Mouse (Mus musculus) testis, adult 2 months (tissue): ENCODE measurements around the gene Prrt4. TPM values are rescaled to one million over a fixed set of nuclear protein-coding genes. Genes with fewer than 3 reads are reported as not detected.
"Not testable (repeated sequence)": the region's sequence is repeated elsewhere in the genome, so short reads cannot be mapped to it uniquely, and the experiment has no call there.

ENCODE experiments used
- H3K27ac ChIP-seq: fragments of 200-500 bp; 2 replicates; pipeline ENCODE4 v1.5.1; 2012; ENCODE audit warnings: low read depth, low read length; ENCODE audit not compliant: control insufficient read depth, insufficient read depth
- H3K27me3 ChIP-seq: fragments of 200-500 bp; 2 replicates; pipeline ENCODE4 v1.6.1; 2012; ENCODE audit warnings: mild to moderate bottlenecking, low read length, moderate library complexity; ENCODE audit not compliant: control insufficient read depth, insufficient read depth
- H3K36me3 ChIP-seq: fragments of 200-500 bp; 2 replicates; pipeline ENCODE4 v1.6.1; 2012; ENCODE audit warnings: mild to moderate bottlenecking, low read length; ENCODE audit not compliant: control insufficient read depth, insufficient read depth
- H3K4me1 ChIP-seq: fragments of 200-500 bp; 2 replicates; pipeline ENCODE4 v1.6.1; 2012; ENCODE audit warnings: low read length; ENCODE audit not compliant: control insufficient read depth, insufficient read depth
- H3K4me3 ChIP-seq: fragments of 200-500 bp; 2 replicates; pipeline ENCODE4 v1.5.1; 2012; ENCODE audit warnings: low read depth, mild to moderate bottlenecking, low read length, moderate library complexity, mixed read lengths; ENCODE audit not compliant: control insufficient read depth
- CTCF ChIP-seq: fragments of 200-500 bp; IDR thresholded peaks from 2 replicates; pipeline ENCODE4 v1.5.1; 2012; ENCODE audit warnings: low read depth, mild to moderate bottlenecking, inconsistent platforms, low read length, moderate library complexity; ENCODE audit not compliant: control insufficient read depth, insufficient read depth, insufficient replicate concordance
- POLR2A ChIP-seq: fragments of 200-500 bp; IDR thresholded peaks from 2 replicates; pipeline ENCODE4 v1.6.1; 2012; ENCODE audit warnings: low read depth, mild to moderate bottlenecking, inconsistent platforms, low read length, moderate library complexity; ENCODE audit not compliant: control insufficient read depth
- polyA plus RNA-seq: library from polyadenylated mRNA; depleted of rRNA; stranded (reverse); fragments of >200 nt; gene quantifications from 2 replicates; pipeline ENCODE4 v1.2.3, GENCODE M21; 2012

The Prrt4 gene
- polyA plus RNA-seq, 1 experiment = 0.57 TPM

DNA sequence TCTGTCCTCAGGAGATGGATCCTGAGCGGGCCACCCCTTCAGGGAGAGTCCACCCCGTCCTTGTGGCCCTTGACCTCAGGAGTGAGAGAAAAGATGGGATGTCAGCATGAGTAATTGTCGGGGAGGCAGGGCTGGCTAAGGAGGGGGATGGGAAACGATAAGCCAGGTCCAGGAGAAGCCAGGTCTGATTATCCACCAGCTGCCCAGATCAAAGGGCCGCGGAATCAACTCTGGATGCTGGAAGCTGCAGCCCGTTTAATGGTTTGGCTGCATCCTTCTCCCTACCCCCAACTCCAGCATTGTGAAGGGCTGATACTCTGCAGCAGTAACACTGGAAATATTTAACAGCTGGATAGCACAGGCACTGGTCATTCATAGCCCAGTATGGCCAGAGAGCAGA, 5.0 kb downstream of the Prrt4 start:
- Histone ChIP-seq H3K27ac (no peak overlapping the region), H3K36me3 (no peaks in the 10 kb centered on the region), H3K27me3 (no peaks in the 10 kb centered on the region), H3K4me1 (peaks cover 17% of the 10 kb centered on the region), H3K4me3 (no peak overlapping the region)
- TF ChIP-seq POLR2A (no peak), CTCF (no peak)

DNA sequence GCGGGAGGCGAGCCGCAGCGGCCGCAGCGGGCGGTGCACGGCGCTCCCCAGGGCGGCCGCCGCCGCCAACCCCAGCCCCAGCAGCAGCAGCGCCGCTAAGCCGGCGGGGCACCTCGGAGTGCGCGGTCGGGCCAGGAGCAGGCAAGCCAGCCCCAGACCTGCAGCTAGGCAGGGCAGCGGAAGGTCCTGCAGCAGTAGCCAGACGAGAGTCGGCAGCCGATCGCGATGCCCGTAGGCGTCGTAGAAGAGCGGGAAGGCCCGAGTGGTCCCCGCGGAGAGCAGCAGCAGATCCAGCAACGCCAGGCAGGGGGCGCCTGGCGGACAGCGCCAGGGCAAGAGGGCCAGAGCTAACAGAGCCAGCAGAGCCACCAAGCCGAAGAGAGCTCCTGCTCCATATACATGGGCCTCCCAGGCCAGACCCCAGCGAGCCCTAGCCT, 8.4 kb downstream of the Prrt4 start:
- TF ChIP-seq CTCF = peak; percentile 58; the same call in 1 of the 2 replicates
- no peak for TF ChIP-seq POLR2A
- Histone ChIP-seq H3K4me1 (peaks cover 9% of the 10 kb centered on the region), H3K4me3 (peak overlapping the region; percentile 54), H3K36me3 (no peaks in the 10 kb centered on the region), H3K27ac (no peak overlapping the region), H3K27me3 (no peaks in the 10 kb centered on the region)

DNA sequence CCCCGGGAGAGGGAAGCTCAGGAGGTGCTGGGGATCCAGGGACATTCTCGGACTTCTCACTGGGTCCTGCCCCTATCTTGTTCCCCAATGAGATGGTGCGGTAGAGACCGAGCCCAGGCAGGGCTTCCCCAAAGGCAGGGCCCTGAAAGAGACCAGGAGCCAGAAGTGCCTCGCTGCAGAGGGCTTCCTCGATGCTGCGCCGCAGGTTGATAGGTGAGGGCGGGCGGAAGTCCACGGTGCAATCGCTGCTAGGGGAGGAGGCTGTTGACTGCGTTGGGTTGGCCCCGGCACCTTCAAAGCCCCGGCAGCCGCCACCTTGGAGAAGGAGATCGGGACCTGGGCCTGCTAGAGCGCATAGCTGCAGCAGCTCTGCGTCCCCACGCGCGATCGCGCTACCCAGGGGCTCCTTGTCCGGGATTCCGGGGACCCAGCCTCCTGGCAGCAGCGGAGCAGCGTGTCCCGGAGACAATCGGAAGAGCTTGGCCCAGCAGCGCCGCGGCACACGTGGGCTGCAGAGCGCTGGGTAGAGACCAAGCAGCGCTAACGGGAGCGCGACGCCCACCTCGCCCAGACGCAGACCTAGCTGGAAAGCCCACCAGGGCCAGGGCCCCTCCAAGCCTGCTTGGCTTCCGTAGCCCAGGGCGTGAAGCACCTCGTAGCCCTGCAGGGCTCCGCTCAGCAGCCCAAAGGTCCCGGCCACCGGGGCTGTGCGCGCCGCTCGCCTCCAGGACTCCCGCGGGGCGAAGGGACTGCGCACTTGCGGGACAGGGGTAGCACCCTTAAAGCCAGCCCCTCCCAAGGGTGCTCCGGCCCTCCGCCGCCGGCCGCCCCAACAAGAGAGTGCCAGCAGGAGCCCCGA, 9.1 kb downstream of the Prrt4 start:
- H3K36me3 ChIP-seq = no peaks in the 10 kb centered on the region
- H3K27ac ChIP-seq = no peak overlapping the region
- H3K27me3 ChIP-seq = no peaks in the 10 kb centered on the region
- H3K4me3 ChIP-seq = peak overlapping the region; percentile 54
- TF ChIP-seq CTCF (no peak), POLR2A (no peak)
- peaks cover 9% of the 10 kb centered on the region for H3K4me1 ChIP-seq

DNA sequence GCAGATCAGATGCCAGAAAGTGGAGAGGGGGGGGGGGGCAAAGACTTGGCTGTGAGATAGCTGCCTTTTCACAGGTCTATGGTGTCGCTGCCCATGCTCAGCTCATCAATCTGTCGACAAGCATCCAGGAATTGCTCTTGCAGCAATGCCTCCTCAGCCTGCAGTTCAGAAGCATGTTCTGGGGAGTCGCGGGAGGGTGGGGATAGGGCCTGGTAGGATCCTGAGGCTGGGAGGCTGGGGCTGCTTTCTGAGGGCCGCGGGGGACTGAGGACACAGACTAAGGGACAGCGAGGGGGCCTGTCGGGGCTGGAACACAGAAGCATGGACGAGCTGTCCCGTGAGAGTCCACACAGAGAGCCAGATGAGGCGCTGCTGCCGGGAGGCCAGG, 9.7 kb downstream of the Prrt4 start:
- Histone ChIP-seq H3K4me1 (peaks cover 9% of the 10 kb centered on the region), H3K27me3 (no peaks in the 10 kb centered on the region), H3K36me3 (no peaks in the 10 kb centered on the region), H3K27ac (no peak overlapping the region), H3K4me3 (no peak overlapping the region; the same call in 1 of the 2 replicates)
- no peak for TF ChIP-seq POLR2A
- no peak for TF ChIP-seq CTCF

DNA sequence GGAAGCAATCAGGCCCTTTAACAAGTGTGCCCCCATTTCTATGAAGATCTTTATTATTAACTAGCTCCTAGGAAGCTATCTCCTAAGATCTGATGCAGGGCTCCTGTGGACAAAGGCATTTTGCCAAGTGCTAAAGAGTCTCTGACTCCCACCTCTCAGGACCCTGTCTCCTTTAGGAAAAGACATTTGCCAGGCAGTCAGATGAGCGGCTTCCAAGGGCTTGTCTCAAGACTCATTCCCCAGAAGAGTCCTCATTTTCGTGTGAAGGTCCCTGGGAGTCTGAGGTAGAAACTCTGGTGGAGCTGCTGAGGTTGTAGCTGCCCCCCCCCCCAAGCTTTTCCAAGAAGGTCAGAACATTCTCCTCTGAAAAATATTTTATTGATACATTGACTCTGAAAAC, 10.5 kb downstream of the Prrt4 start:
- TF ChIP-seq POLR2A (no peak), CTCF (no peak)
- Histone ChIP-seq H3K4me3 (no peak overlapping the region), H3K36me3 (no peaks in the 10 kb centered on the region), H3K27me3 (no peaks in the 10 kb centered on the region), H3K27ac (no peak overlapping the region), H3K4me1 (peaks cover 9% of the 10 kb centered on the region)

DNA sequence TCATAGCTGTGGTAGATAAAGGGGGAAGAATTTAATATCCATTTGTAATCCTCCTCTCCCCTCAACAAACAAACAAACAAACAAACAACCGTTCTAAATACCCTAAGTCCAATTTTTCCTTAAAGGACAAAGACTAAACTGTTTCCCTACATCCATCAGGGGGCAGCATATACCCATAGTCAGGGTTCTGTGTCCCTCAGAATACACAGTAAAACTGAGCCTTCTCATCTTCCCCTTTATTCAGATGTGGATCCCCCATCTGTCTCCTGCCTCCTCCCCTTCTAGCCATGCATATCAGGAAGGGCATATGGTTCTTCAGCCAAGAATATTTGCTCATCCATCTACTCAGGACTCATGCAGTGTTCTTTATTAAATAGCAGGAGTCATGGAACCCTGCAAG, 13.2 kb downstream of the Prrt4 start:
- no peak for TF ChIP-seq POLR2A
- no peak for TF ChIP-seq CTCF
- Histone ChIP-seq H3K36me3 (no peaks in the 10 kb centered on the region), H3K4me3 (no peak overlapping the region), H3K4me1 (peaks cover 9% of the 10 kb centered on the region), H3K27me3 (no peaks in the 10 kb centered on the region), H3K27ac (no peak overlapping the region)

DNA sequence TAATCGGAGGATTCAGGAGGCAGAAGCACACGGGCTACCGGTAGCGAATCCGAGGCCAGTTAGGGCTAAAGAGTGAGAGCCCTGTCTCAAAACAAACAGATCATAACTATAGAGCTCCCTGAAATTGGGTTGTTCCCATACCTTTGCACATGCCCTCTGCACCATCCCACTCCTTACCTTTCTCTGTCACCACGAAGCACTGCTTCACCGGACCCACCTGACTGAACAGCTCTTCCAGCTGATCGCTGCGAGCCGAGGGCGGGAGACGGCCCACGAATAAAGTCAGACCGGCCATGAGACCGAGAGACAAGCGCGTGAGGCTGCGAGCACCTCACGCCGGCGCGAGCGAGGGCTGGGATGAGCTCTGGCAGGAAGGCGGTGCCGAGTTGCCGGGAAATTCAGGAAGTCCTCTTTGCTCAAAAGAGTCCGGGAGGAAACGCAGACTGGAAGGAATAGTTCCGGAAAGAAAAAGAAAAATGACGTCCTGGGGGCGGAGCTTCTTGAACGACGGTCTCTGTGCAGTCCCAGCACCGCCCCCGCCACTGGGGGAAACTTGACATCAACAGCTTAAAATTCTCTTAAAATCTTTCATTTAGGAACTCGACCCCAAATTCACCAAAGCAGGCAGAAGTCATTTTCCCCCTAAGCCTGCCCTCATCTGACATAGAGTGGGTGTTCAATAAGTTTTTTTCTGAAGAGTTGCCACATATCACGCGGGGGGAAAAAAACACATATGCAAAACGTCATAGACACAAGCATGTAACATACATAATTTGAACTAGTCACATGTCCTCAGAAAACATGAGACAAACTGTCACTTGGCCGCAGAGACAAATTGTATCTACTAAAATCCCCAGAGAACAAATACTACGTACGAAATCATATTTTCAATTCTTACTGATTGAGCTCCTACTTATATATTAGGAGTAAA, 14.8 kb downstream of the Prrt4 start, which contains the start of gene Rbm28:
Gene Rbm28 (minus strand): TSS at position 693 of the 931 bp plus-strand sequence.
- H3K36me3 ChIP-seq = no peaks in the 10 kb centered on the region
- H3K4me3 ChIP-seq = peak within 1 kb of the TSS; percentile 95
- peak within 1 kb of the TSS; percentile 46 for H3K27ac ChIP-seq
- no peaks in the 10 kb centered on the region; the same call in 1 of the 2 replicates for H3K4me1 ChIP-seq
- peak; percentile 93 for TF ChIP-seq POLR2A
- TF ChIP-seq CTCF = no peak
- H3K27me3 ChIP-seq = no peaks in the 10 kb centered on the region

DNA sequence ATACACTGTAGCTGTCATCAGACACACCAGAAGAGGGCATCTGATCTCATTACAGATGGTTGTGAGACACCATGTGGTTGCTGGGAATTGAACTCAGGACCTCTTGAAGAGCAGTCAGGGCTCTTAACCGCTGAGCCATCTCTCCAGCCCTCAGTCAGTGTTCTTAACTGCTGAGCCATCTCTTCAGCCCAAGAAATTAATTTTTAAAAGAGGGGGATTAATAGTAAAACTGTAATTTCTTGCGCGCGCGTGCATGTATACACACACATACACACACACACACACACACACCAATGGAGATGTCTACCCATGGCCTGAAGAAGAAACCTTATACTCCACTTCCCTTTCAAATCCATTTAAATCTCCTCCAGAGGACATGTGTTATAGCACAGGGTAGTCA, 18.1 kb downstream of the Prrt4 start:
- H3K4me1 ChIP-seq, H3K4me3 ChIP-seq, H3K27me3 ChIP-seq, H3K36me3 ChIP-seq, H3K27ac ChIP-seq: not testable (repeated sequence)
